Mouse (Mus musculus): ENCODE results near the gene Dip2c.

- no peak for TF ChIP-seq CTCF (IDR thresholded peaks at IDR 0.05; ENCODE audit: low read depth, low read length)
- TF ChIP-seq TAL1 (conservative IDR thresholded peaks at IDR 0.05; ENCODE audit: low read depth, low read length) = no peak
- no peak for TF ChIP-seq POLR2AphosphoS5 (IDR thresholded peaks at IDR 0.05; ENCODE audit: insufficient replicate concordance, low read depth, low read length)
- no peak for TF ChIP-seq GATA2 (IDR thresholded peaks at IDR 0.05; ENCODE audit: borderline replicate concordance, low read depth, low read length)
Measured at GRCm38 (mm10) chr13:9708433-9709240, 432.3 kb downstream of the Dip2c start.
